Mouse (Mus musculus): ENCODE data around the gene Itgb7. TPM values are rescaled to one million over a fixed set of nuclear protein-coding genes. Genes with fewer than 3 reads are reported as not detected.

Gene Itgb7
- total RNA-seq, 2 experiments from 2014 or later, result 1.0 to 3.9 TPM

DNA sequence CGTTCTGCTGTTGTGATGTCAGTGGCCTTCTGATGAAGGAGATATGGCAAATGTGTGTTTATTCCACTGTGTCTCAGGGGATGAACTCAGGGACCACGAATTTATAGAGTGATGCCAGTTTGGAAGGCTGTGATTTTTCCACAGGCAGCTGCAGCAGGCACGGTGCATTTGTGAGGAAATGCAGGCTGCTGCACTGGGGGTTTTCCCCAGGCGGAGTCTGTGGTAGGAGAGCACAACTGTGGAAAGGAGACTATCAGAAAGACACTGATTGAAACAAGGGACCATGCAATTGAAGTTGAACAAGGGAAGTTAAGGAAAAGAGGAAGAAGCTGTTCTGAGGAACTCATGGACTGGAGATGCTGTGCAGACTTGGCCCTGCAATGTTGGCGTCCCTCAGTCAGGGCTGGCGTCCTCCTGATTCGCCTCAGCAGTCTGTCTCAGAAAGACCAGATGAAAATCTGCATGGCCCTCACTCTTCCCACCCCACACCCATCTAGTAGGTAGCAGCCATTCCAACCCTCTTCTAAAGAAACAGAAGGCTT is 39.4 kb downstream of the Itgb7 start:
- Histone ChIP-seq H3K4me3 (no peak overlapping the region), H3K27ac (no peak overlapping the region; the same call in 1 of the 2 replicates)
- no peak for DNase-seq (ENCODE audit: low spot score in 2 of 2)
- no peak for TF ChIP-seq CTCF (conservative IDR thresholded peaks at IDR 0.05)

DNA sequence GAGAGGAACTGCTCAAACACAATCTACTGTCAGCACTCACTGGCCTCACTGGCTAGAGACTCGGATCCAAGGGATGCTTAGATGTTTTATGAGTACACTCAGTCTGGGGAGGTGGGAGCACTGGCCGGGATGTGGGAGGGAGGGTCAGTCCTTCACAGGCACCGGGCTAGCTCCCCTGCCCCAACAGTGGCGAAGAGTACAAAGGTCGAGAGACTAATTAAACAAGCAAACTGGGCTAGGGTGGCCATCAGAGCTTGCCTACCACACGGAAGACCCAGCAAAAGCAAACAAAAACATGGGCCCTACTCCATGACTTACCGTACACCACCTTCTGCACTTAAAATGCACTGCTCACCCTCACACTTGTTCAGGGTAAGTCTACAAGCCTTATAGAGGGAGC is 40.0 kb downstream of the Itgb7 start:
- no peak overlapping the region for H3K4me3 ChIP-seq
- H3K27ac ChIP-seq, result no peak overlapping the region

DNA sequence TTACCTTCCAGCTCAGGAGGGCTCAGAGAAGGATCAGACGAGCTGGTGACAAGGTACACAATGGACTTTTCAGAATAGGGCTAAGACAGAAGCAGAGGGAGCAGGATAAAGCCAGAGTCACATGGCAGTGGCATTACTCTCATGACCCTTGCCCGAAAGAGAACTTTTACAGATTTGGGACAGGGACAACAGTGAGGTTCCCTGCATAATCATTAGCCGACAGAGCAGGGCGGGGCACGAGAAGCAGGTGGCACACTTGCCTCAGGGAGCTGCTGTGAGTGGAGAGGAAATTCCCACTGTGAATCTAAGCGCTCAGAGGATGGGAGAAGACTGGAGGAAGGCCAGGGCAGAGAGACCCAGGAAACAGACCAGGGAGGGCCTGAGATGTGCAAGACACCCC is 42.9 kb downstream of the Itgb7 start:
- H3K27ac ChIP-seq, result no peak overlapping the region
- no peak for DNase-seq (ENCODE audit: low spot score in 2 of 2)
- H3K4me3 ChIP-seq, result no peak overlapping the region
- no peak for TF ChIP-seq CTCF (conservative IDR thresholded peaks at IDR 0.05)

More for the DNA sequence above, 40.0 kb downstream of the Itgb7 start:
- DNase-seq (ENCODE audit: low spot score in 2 of 2), result no peak
- TF ChIP-seq CTCF (conservative IDR thresholded peaks at IDR 0.05), result no peak

GRCm38 (mm10) chr15:102188096-102188495 is 43.6 kb downstream of the Itgb7 start:
- DNase-seq (ENCODE audit: low spot score in 2 of 2), result no peak
- H3K27ac ChIP-seq, result no peak overlapping the region
- H3K4me3 ChIP-seq, result no peak overlapping the region
- no peak for TF ChIP-seq CTCF (conservative IDR thresholded peaks at IDR 0.05)

- Histone ChIP-seq H3K27ac (no peak overlapping the region), H3K4me3 (no peak overlapping the region)
- TF ChIP-seq CTCF (conservative IDR thresholded peaks at IDR 0.05), result no peak
- DNase-seq (ENCODE audit: low spot score in 2 of 2), result no peak
Measured at GRCm38 (mm10) chr15:102186239-102186638, 45.5 kb downstream of the Itgb7 start.

DNA sequence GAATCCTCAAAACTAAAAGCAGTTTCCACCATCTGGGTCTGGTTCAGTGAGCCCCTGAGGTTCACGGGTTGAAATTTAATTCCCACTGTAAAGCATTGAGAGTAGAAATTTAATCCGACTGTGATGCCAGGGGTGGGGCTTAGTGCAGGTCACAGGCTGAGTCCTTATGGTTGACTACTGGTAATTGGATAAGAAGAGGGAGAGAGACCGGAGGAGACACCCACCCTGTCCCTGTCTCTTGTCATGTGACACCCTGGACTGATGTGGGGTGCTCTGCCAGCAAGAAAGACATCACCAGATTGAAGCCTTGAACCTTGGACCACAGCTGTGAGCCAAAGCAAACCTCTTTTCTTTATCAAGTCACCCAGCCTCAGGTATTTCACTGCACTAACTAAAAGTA is 48.7 kb downstream of the Itgb7 start:
- DNase-seq (ENCODE audit: low spot score in 2 of 2), result no peak
- no peak overlapping the region for H3K4me3 ChIP-seq
- H3K27ac ChIP-seq, result no peak overlapping the region
- TF ChIP-seq CTCF (conservative IDR thresholded peaks at IDR 0.05), result no peak

DNA sequence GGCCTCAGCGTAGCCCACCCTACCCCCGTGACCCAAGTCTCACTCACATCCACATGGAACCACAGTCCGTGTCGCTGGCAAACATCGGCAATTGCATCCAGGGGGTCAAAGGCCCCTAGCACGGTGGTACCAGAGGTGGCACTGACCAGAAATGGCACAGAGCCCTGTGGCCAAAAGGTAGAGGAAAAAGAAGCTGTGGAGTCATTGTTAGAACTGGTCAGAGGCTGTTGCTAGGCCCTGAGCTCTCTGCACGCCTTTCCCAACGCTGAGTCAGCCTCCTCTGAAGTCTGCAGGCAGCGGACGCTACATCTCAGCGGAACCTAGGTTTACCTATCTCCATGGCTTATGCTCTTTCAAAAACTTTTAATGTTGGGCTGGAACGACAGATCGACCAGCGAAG is 51.8 kb downstream of the Itgb7 start:
- no peak overlapping the region for H3K27ac ChIP-seq
- no peak overlapping the region for H3K4me3 ChIP-seq
- no peak for TF ChIP-seq CTCF (conservative IDR thresholded peaks at IDR 0.05)
- no peak for DNase-seq (ENCODE audit: low spot score in 2 of 2)

GRCm38 (mm10) chr15:102179106-102179505 is 52.6 kb downstream of the Itgb7 start:
- Histone ChIP-seq H3K4me3 (no peak overlapping the region), H3K27ac (no peak overlapping the region)
- no peak for DNase-seq (ENCODE audit: low spot score in 2 of 2)
- TF ChIP-seq CTCF (conservative IDR thresholded peaks at IDR 0.05), result no peak

- H3K27ac ChIP-seq, result no peak overlapping the region
- peak; percentile 64 to 87 for DNase-seq (ENCODE audit: low spot score in 2 of 2)
- peak; percentile 95 for TF ChIP-seq CTCF (conservative IDR thresholded peaks at IDR 0.05)
Measured at GRCm38 (mm10) chr15:102178279-102178678, 53.5 kb downstream of the Itgb7 start.

DNA sequence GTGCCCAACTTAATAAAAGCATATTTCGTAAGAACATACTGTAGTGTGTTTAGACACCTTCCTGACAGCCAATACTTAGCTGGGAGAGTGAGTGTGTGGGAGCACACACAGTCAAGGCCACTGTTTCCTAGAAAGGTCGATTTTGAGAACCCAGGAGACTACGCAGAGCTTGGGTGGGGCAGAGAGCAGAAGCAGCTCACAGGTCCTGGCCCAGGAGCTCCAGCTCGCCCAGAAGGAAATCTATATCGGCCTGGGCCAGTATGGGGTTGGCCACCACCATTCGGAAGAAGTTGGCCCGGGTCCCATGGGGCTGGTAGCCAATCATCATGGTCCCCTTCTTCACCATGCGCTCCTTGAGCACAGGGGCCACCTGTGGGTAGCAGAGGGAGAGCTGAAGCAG is 54.3 kb downstream of the Itgb7 start:
- TF ChIP-seq CTCF (conservative IDR thresholded peaks at IDR 0.05), result no peak
- no peak overlapping the region for H3K4me3 ChIP-seq
- DNase-seq (ENCODE audit: low spot score in 2 of 2), result no peak
- H3K27ac ChIP-seq, result no peak overlapping the region

More at GRCm38 (mm10) chr15:102178279-102178678, 53.5 kb downstream of the Itgb7 start:
- no peak overlapping the region for H3K4me3 ChIP-seq

DNA sequence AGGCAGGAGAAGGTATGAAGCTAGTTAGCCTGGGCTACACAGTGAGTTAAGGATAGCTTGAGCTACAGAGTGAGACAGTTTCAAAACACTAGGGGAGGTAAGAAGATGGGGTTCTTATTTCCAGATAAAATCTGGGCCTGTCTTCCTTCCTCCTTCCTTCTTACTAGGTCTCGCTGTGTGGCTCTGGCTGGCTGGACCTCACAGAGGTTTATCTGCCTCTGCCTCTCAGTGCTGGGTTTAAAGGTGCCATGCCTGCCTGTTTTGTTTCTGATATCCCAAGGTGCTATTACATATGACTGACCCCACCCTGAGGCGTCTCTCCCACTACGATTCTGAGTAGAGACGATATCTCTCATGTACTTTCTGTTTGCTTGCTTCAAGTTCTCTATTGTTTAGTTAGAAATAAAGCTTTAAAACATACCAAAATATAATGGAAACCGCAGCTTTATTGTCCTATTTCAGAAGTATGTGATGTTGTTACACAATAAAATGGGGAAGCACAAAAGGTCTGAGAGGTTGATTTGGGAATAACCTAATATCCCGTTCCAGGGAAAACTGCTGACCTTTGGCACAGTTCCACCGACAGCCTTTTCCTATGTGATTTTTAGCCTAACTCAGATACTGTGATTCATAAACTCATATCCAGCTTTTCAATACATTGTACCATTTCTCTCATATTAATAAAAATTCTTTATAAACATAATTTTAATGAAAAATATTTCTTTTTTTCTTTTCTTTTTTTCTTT is 55.0 kb downstream of the Itgb7 start:
- H3K4me3 ChIP-seq, result no peak overlapping the region
- TF ChIP-seq CTCF (conservative IDR thresholded peaks at IDR 0.05), result no peak

GRCm38 (mm10) chr15:102175736-102176319 is 55.9 kb downstream of the Itgb7 start:
- no peak for TF ChIP-seq CTCF (conservative IDR thresholded peaks at IDR 0.05)
- Histone ChIP-seq H3K4me3 (no peak overlapping the region), H3K27ac (no peak overlapping the region)
- DNase-seq (ENCODE audit: low spot score in 2 of 2), result no peak

More for the DNA sequence above, 55.0 kb downstream of the Itgb7 start:
- no peak overlapping the region for H3K27ac ChIP-seq
- DNase-seq (ENCODE audit: low spot score in 2 of 2), result no peak

DNA sequence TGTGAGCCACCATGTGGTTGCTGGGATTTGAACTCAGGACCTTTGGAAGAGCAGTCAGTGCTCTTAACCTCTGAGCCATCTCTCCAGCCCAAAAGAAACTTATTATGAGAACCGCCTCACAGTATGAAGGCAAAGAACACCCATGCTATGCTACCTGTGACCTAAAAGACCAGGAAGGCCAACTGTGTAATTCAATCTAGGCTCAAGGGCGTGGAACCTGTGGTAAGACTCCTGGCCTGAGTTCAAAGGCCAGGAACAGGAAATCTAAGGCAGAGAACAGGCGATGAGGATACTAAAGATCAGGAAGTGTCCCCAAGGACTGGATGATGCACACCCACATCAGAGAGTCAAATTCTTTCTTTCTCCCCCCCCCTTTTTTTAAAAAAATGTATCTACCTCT is 58.2 kb downstream of the Itgb7 start:
- no peak for TF ChIP-seq CTCF (conservative IDR thresholded peaks at IDR 0.05)
- H3K4me3 ChIP-seq, result no peak overlapping the region
- no peak overlapping the region for H3K27ac ChIP-seq
- no peak for DNase-seq (ENCODE audit: low spot score in 2 of 2)

DNA sequence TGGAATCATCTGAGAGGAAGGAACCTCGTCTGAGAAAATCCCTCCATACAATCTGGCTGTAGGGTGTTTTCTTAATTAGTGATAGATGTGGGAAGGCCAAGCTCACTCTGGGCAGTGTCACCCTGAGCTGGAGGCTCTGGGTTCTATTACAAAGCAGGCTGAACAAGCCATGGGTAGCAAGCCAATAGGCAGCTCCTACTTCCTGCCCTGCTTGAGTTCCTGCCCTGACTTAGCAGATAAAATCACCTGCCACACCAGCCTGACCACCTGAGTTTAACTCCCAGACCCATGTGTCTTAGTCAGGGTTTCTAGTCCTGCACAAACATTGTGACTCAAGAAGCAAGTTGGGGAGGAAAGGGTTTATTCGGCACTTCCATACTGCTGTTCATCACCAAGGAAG is 62.7 kb downstream of the Itgb7 start:
- no peak for TF ChIP-seq CTCF (conservative IDR thresholded peaks at IDR 0.05)
- no peak overlapping the region for H3K27ac ChIP-seq
- no peak for DNase-seq (ENCODE audit: low spot score in 2 of 2)
- H3K4me3 ChIP-seq, result no peak overlapping the region

All from layer of hippocampus, adult 2 months (tissue).